Mouse (Mus musculus): ENCODE measurements around the gene Dhx37. TPM values are rescaled to one million over a fixed set of nuclear protein-coding genes. Genes with fewer than 3 reads are reported as not detected.
"Not testable (repeated sequence)": the region's sequence is repeated elsewhere in the genome, so short reads cannot be mapped to it uniquely, and the experiment has no call there.

Dhx37 gene
- polyA plus RNA-seq, 1 experiment from 2014 or later, result 3.3 TPM

- 42% methylated on average over 3 of the region's 3 CpGs for WGBS (ENCODE audit: insufficient replicate concordance)
- no peak overlapping the region for H3K9ac ChIP-seq (replicated peaks)
- H3K27ac ChIP-seq (ENCODE audit: low read depth), result peak overlapping the region; percentile 100; the same call in 1 of the 2 replicates
- peak overlapping the region; percentile 70; the same call in 1 of the 2 replicates for H3K4me2 ChIP-seq (ENCODE audit: low read depth, low read length)
- TF ChIP-seq CTCF (IDR thresholded peaks at IDR 0.05; ENCODE audit: low read depth), result no peak
- TF ChIP-seq EP300 (IDR thresholded peaks at IDR 0.05; ENCODE audit: low read depth), result no peak
- no peaks in the 10 kb centered on the region for H3K27me3 ChIP-seq (ENCODE audit: insufficient read depth, low read length)
- H3K4me1 ChIP-seq (ENCODE audit: insufficient read depth), result peaks cover 37% of the 10 kb centered on the region
- H3K4me3 ChIP-seq (ENCODE audit: low read depth, low read length), result no peak overlapping the region
- ATAC-seq (no peak), DNase-seq (no peak)
- no peaks in the 10 kb centered on the region for H3K36me3 ChIP-seq (replicated peaks; ENCODE audit: insufficient read depth, low read length)
- H3K9me3 ChIP-seq (ENCODE audit: low read length), result no peaks in the 10 kb centered on the region
These were observed 38.9 kb downstream of the Dhx37 start for GRCm38 (mm10) chr5:125395008-125395407.

- H3K27ac ChIP-seq (ENCODE audit: low read depth), result peak overlapping the region; percentile 100
- no peaks in the 10 kb centered on the region for H3K36me3 ChIP-seq (replicated peaks; ENCODE audit: insufficient read depth, low read length)
- peak overlapping the region; percentile 63 for H3K9ac ChIP-seq (replicated peaks)
- no peaks in the 10 kb centered on the region for H3K9me3 ChIP-seq (ENCODE audit: low read length)
- peak; percentile 87 for DNase-seq
- WGBS (ENCODE audit: insufficient replicate concordance), result 8% methylated on average over 24 of the region's 25 CpGs
- peak overlapping the region; percentile 70 for H3K4me2 ChIP-seq (ENCODE audit: low read depth, low read length)
- peaks cover 37% of the 10 kb centered on the region for H3K4me1 ChIP-seq (ENCODE audit: insufficient read depth)
- TF ChIP-seq EP300 (IDR thresholded peaks at IDR 0.05; ENCODE audit: low read depth), result no peak
- no peak for TF ChIP-seq CTCF (IDR thresholded peaks at IDR 0.05; ENCODE audit: low read depth)
- H3K4me3 ChIP-seq (ENCODE audit: low read depth, low read length), result peak overlapping the region; percentile 40
- H3K27me3 ChIP-seq (ENCODE audit: insufficient read depth, low read length), result no peaks in the 10 kb centered on the region
- ATAC-seq, result no peak
These were observed 40.0 kb downstream of the Dhx37 start for GRCm38 (mm10) chr5:125393622-125394603.

- Histone ChIP-seq H3K4me2 (ENCODE audit: low read depth, low read length) (peak overlapping the region; percentile 70), H3K4me3 (ENCODE audit: low read depth, low read length) (peak overlapping the region; percentile 40), H3K27me3 (ENCODE audit: insufficient read depth, low read length) (no peaks in the 10 kb centered on the region), H3K9ac (replicated peaks) (peak overlapping the region; percentile 63), H3K9me3 (ENCODE audit: low read length) (no peaks in the 10 kb centered on the region), H3K36me3 (replicated peaks; ENCODE audit: insufficient read depth, low read length) (peaks cover 6% of the 10 kb centered on the region; the same call in 1 of the 2 replicates), H3K4me1 (ENCODE audit: insufficient read depth) (peaks cover 40% of the 10 kb centered on the region), H3K27ac (ENCODE audit: low read depth) (peak overlapping the region; percentile 100)
- DNase-seq, result peak; percentile 94
- no peak for TF ChIP-seq CTCF (IDR thresholded peaks at IDR 0.05; ENCODE audit: low read depth)
- peak; percentile 88 for TF ChIP-seq EP300 (IDR thresholded peaks at IDR 0.05; ENCODE audit: low read depth)
- 0% methylated on average over 20 of the region's 20 CpGs for WGBS (ENCODE audit: insufficient replicate concordance)
- peak; percentile 85 for ATAC-seq
These were observed 40.8 kb downstream of the Dhx37 start for GRCm38 (mm10) chr5:125392977-125393621.

- H3K36me3 ChIP-seq (replicated peaks; ENCODE audit: insufficient read depth, low read length), result peaks cover 8% of the 10 kb centered on the region; the same call in 1 of the 2 replicates
- DNase-seq, result no peak
- peak; percentile 1; the same call in 1 of the 2 replicates for ATAC-seq
- peak overlapping the region; percentile 40 for H3K4me3 ChIP-seq (ENCODE audit: low read depth, low read length)
- H3K27me3 ChIP-seq (ENCODE audit: insufficient read depth, low read length), result no peaks in the 10 kb centered on the region
- WGBS (ENCODE audit: insufficient replicate concordance), result 38% methylated on average over 1 of the region's 1 CpGs
- TF ChIP-seq CTCF (IDR thresholded peaks at IDR 0.05; ENCODE audit: low read depth) (no peak), EP300 (IDR thresholded peaks at IDR 0.05; ENCODE audit: low read depth) (no peak)
- H3K4me1 ChIP-seq (ENCODE audit: insufficient read depth), result peaks cover 40% of the 10 kb centered on the region
- peak overlapping the region; percentile 60 for H3K9ac ChIP-seq (replicated peaks)
- no peaks in the 10 kb centered on the region for H3K9me3 ChIP-seq (ENCODE audit: low read length)
- peak overlapping the region; percentile 70 for H3K4me2 ChIP-seq (ENCODE audit: low read depth, low read length)
- peak overlapping the region; percentile 100 for H3K27ac ChIP-seq (ENCODE audit: low read depth)
These were observed 41.3 kb downstream of the Dhx37 start for GRCm38 (mm10) chr5:125392618-125392976.

- H3K4me2 ChIP-seq (ENCODE audit: low read depth, low read length), result peak overlapping the region; percentile 70; the same call in 1 of the 2 replicates
- DNase-seq; ATAC-seq; H3K27me3 ChIP-seq (ENCODE audit: insufficient read depth, low read length); H3K36me3 ChIP-seq (replicated peaks; ENCODE audit: insufficient read depth, low read length); H3K9ac ChIP-seq (replicated peaks); H3K4me3 ChIP-seq (ENCODE audit: low read depth, low read length); H3K9me3 ChIP-seq (ENCODE audit: low read length): not testable (repeated sequence)
- 89% methylated on average over 4 of the region's 4 CpGs for WGBS (ENCODE audit: insufficient replicate concordance)
- peak overlapping the region; percentile 100 for H3K27ac ChIP-seq (ENCODE audit: low read depth)
- peaks cover 40% of the 10 kb centered on the region for H3K4me1 ChIP-seq (ENCODE audit: insufficient read depth)
These were observed 41.7 kb downstream of the Dhx37 start for GRCm38 (mm10) chr5:125392176-125392575.

GRCm38 (mm10) chr5:125391609-125392008 lies 42.3 kb downstream of the Dhx37 start:
- H3K27me3 ChIP-seq (ENCODE audit: insufficient read depth, low read length), result no peaks in the 10 kb centered on the region
- H3K9me3 ChIP-seq (ENCODE audit: low read length), result no peaks in the 10 kb centered on the region
- no peak for TF ChIP-seq CTCF (IDR thresholded peaks at IDR 0.05; ENCODE audit: low read depth)
- TF ChIP-seq EP300 (IDR thresholded peaks at IDR 0.05; ENCODE audit: low read depth), result 0 out of 2 replicates have a peak, but pooled peaks have one; percentile 13
- peak; percentile 54 for DNase-seq
- no peak for ATAC-seq
- peak overlapping the region; percentile 24; the same call in 1 of the 2 replicates for H3K4me2 ChIP-seq (ENCODE audit: low read depth, low read length)
- WGBS (ENCODE audit: insufficient replicate concordance), result 48% methylated on average over 5 of the region's 5 CpGs
- peak overlapping the region; percentile 36; the same call in 1 of the 2 replicates for H3K9ac ChIP-seq (replicated peaks)
- peaks cover 40% of the 10 kb centered on the region for H3K4me1 ChIP-seq (ENCODE audit: insufficient read depth)
- peaks cover 8% of the 10 kb centered on the region; the same call in 1 of the 2 replicates for H3K36me3 ChIP-seq (replicated peaks; ENCODE audit: insufficient read depth, low read length)
- peak overlapping the region; percentile 100 for H3K27ac ChIP-seq (ENCODE audit: low read depth)
- no peak overlapping the region for H3K4me3 ChIP-seq (ENCODE audit: low read depth, low read length)

Data from liver, postnatal 0 days (tissue).